Mouse (Mus musculus) neural tube, embryonic 11.5 days (tissue): ENCODE measurements around the gene Arhgap6. TPM values are rescaled to one million over a fixed set of nuclear protein-coding genes. Genes with fewer than 3 reads are reported as not detected.
A peak's percentile ranks its signal among the peaks of the same experiment; 100 is the strongest.

Experiments used
- ATAC-seq: fragments of 200-750 bp; cut with Nextera tagmentation; 2 replicates; pipeline ENCODE4 v1.8.0; 2017; ENCODE audit warnings: moderate number of reproducible peaks, mild to moderate bottlenecking, moderate TSS enrichment, moderate library complexity; ENCODE audit not compliant: insufficient read depth, low FRiP score, low TSS enrichment
- DNase-seq: peaks from one replicate; pipeline ENCODE4 v3.0.0-alpha.2; 2015; ENCODE audit warnings: low spot score
- H3K27ac ChIP-seq: fragments of 300-500 bp; sonication (generic); 2 replicates; pipeline ENCODE4 v1.5.1; 2014; ENCODE audit warnings: low read depth, mild to moderate bottlenecking, low read length
- H3K27me3 ChIP-seq: fragments of 300-500 bp; sonication (generic); 2 replicates; pipeline ENCODE4 v1.6.1; 2014; ENCODE audit warnings: mild to moderate bottlenecking, low read length, mixed read lengths; ENCODE audit not compliant: control insufficient read depth, insufficient read depth
- H3K36me3 ChIP-seq: fragments of 300-500 bp; sonication (generic); 2 replicates; pipeline ENCODE4 v1.6.1; 2014; ENCODE audit warnings: mild to moderate bottlenecking, low read length, moderate library complexity, mixed read lengths; ENCODE audit not compliant: control insufficient read depth, insufficient read depth
- H3K4me1 ChIP-seq: fragments of 300-500 bp; sonication (generic); 2 replicates; pipeline ENCODE4 v1.6.1; 2014; ENCODE audit warnings: low read length, mixed read lengths; ENCODE audit not compliant: control insufficient read depth, insufficient read depth
- H3K4me2 ChIP-seq: fragments of 300-500 bp; sonication (generic); 2 replicates; pipeline ENCODE4 v1.6.1; 2014; ENCODE audit warnings: low read depth, mild to moderate bottlenecking, moderate library complexity
- H3K4me3 ChIP-seq: fragments of 300-500 bp; sonication (generic); 2 replicates; pipeline ENCODE4 v1.5.1; 2014; ENCODE audit warnings: low read depth, low read length
- H3K9ac ChIP-seq: fragments of 300-500 bp; sonication (generic); 2 replicates; pipeline ENCODE4 v1.6.1; 2014; ENCODE audit warnings: mild to moderate bottlenecking, low read length
- H3K9me3 ChIP-seq: fragments of 300-500 bp; sonication (generic); 2 replicates; pipeline ENCODE4 v1.6.1; 2016; ENCODE audit warnings: low read length; ENCODE audit not compliant: control insufficient read depth
- WGBS: fragments of 180-500 bp; shearing (Covaris S2); extraction: QIAGEN DNeasy Blood & Tissue Kit; methylation state at CpG from one replicate; pipeline ENCODE4 v1.1.7; 2014; 5-methylcytosine and 5-hydroxymethylcytosine counted together
- polyA plus RNA-seq: library from polyadenylated mRNA; unstranded; fragments of >200 nt; fragmentation: Nextera tagmentation; extraction: Ambion mirVana; gene quantifications from 2 replicates; pipeline ENCODE4 v1.2.1, GENCODE M21; 2014

Arhgap6 gene
- polyA plus RNA-seq, 1 experiment from 2014 or later, result 1.8 TPM

- H3K4me3 ChIP-seq, result peak overlapping the region; percentile 29
- ATAC-seq (peak; percentile 92), DNase-seq (peak; percentile 66)
- peak overlapping the region; percentile 37; the same call in 1 of the 2 replicates for H3K9ac ChIP-seq
- H3K27ac ChIP-seq, result no peak overlapping the region
- 17% methylated on average over 31 of the region's 32 CpGs for WGBS
- H3K36me3 ChIP-seq, result no peaks in the 10 kb centered on the region
- H3K4me1 ChIP-seq, result no peaks in the 10 kb centered on the region
- H3K9me3 ChIP-seq, result no peaks in the 10 kb centered on the region
- 0 out of 2 replicates have a peak, but pooled peaks cover 2% of the 10 kb centered on the region for H3K27me3 ChIP-seq
- H3K4me2 ChIP-seq, result peak overlapping the region; percentile 47
Measured at GRCm38 (mm10) chrX:169036403-169037296, 241.8 kb downstream of the Arhgap6 start.

DNA sequence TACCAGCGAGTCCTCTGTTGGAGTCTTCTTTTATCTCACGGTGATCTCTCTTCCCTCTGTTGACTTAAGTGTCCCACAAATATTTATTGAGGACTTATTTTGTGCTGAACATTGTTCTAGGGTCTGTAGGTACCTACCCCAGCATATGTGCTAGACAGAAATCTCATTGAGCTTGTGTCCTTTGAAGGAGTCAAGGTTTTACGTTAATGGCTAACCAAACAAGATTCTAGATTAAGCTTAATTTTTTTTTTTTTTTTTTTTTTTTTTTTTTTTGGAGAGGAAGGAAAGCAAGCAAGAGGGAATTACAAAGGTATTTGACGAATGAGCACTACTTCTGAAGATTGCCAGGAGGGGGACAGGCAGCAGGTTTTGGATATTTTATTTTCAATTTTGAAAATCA lies 242.5 kb downstream of the Arhgap6 start:
- Histone ChIP-seq H3K4me3 (no peak overlapping the region), H3K36me3 (no peaks in the 10 kb centered on the region), H3K27me3 (0 out of 2 replicates have a peak, but pooled peaks cover 2% of the 10 kb centered on the region), H3K4me1 (no peaks in the 10 kb centered on the region), H3K27ac (no peak overlapping the region), H3K9ac (no peak overlapping the region), H3K4me2 (no peak overlapping the region), H3K9me3 (no peaks in the 10 kb centered on the region)
- no peak for ATAC-seq
- no peak for DNase-seq
- WGBS, result 74% methylated on average over 4 of the region's 4 CpGs

DNA sequence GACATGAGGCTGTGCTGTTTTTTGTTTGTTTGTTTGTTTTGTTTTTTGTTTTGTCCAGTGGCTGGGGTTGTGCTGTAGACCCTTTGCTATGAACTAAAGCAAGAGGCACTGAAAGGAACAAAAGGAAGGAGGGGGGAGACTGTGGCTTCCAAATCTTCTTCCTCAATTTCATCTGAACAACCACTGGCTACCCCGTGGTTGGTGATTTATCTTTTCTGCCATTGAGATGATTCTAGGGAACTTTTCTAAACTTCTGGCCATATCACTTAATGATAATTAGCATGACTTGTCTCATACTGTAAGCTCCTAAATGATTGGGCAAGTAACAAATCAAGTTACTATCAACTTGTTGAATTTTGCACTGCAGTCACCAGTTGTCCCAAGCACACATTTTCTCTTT lies 249.0 kb downstream of the Arhgap6 start:
- H3K4me2 ChIP-seq, result no peak overlapping the region

GRCm38 (mm10) chrX:169047595-169047994 lies 252.7 kb downstream of the Arhgap6 start:
- H3K9ac ChIP-seq, result no peak overlapping the region
- H3K27me3 ChIP-seq, result no peaks in the 10 kb centered on the region
- no peak overlapping the region for H3K4me3 ChIP-seq
- ATAC-seq (no peak), DNase-seq (no peak)
- H3K9me3 ChIP-seq, result no peaks in the 10 kb centered on the region
- H3K4me2 ChIP-seq, result no peak overlapping the region
- H3K27ac ChIP-seq, result no peak overlapping the region
- no peaks in the 10 kb centered on the region for H3K36me3 ChIP-seq
- no peaks in the 10 kb centered on the region for H3K4me1 ChIP-seq
- 79% methylated on average over 3 of the region's 3 CpGs for WGBS

More for the DNA sequence above, 249.0 kb downstream of the Arhgap6 start:
- Histone ChIP-seq H3K36me3 (no peaks in the 10 kb centered on the region), H3K4me3 (no peak overlapping the region), H3K27me3 (0 out of 2 replicates have a peak, but pooled peaks cover 2% of the 10 kb centered on the region), H3K9ac (no peak overlapping the region), H3K27ac (no peak overlapping the region), H3K9me3 (no peaks in the 10 kb centered on the region), H3K4me1 (no peaks in the 10 kb centered on the region)
- 80% methylated on average over 1 of the region's 1 CpGs for WGBS
- DNase-seq (no peak), ATAC-seq (no peak)

GRCm38 (mm10) chrX:169049550-169049949 lies 254.7 kb downstream of the Arhgap6 start:
- no peak overlapping the region for H3K27ac ChIP-seq
- no peak overlapping the region for H3K9ac ChIP-seq
- no peaks in the 10 kb centered on the region for H3K4me1 ChIP-seq
- DNase-seq (no peak), ATAC-seq (no peak)
- H3K9me3 ChIP-seq, result no peaks in the 10 kb centered on the region
- no peak overlapping the region for H3K4me3 ChIP-seq
- no peak overlapping the region for H3K4me2 ChIP-seq
- H3K36me3 ChIP-seq, result no peaks in the 10 kb centered on the region
- H3K27me3 ChIP-seq, result 0 out of 2 replicates have a peak, but pooled peaks cover 2% of the 10 kb centered on the region

DNA sequence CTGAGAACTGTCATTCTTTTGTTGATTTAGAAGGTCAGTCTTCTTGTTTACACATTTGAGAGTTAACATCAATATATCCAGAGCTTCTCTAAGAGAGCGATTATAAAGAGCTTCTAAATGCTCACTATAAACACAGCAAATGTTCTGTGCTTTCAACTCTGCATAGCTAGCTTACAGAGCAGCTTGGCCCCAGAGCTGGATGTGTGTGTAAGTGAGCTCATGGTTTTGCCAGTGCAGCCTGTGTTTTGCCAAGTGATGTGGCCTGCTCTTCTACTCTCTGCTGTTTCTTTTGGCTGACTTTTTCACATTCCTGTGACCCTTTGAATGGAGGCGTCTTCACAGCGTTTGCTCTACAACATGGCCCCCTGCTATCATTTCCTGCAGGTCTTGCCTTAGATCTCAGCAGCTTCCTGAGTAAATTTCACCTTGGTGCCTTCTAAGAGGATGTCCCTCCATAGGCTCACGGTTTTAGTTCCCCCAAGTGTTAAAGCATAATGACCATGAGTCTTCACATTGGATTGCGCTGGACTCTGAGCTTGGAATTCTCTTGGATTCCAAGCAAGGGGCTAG lies 259.1 kb downstream of the Arhgap6 start:
- no peak overlapping the region for H3K4me3 ChIP-seq
- no peaks in the 10 kb centered on the region for H3K9me3 ChIP-seq
- no peak overlapping the region for H3K4me2 ChIP-seq
- no peak overlapping the region for H3K27ac ChIP-seq
- no peaks in the 10 kb centered on the region for H3K4me1 ChIP-seq
- 0 out of 2 replicates have a peak, but pooled peaks cover 2% of the 10 kb centered on the region for H3K27me3 ChIP-seq
- no peaks in the 10 kb centered on the region for H3K36me3 ChIP-seq
- ATAC-seq (no peak), DNase-seq (no peak)
- no peak overlapping the region for H3K9ac ChIP-seq
- WGBS, result 40% methylated on average over 5 of the region's 5 CpGs

- H3K4me3 ChIP-seq, result no peak overlapping the region
- no peaks in the 10 kb centered on the region for H3K4me1 ChIP-seq
- H3K9me3 ChIP-seq, result no peaks in the 10 kb centered on the region
- ATAC-seq (no peak), DNase-seq (no peak)
- no peak overlapping the region for H3K9ac ChIP-seq
- H3K27ac ChIP-seq, result no peak overlapping the region
- H3K27me3 ChIP-seq, result no peaks in the 10 kb centered on the region; the same call in 1 of the 2 replicates
- H3K36me3 ChIP-seq, result no peaks in the 10 kb centered on the region
- H3K4me2 ChIP-seq, result no peak overlapping the region
Measured at GRCm38 (mm10) chrX:169062555-169062954, 267.7 kb downstream of the Arhgap6 start.

GRCm38 (mm10) chrX:169065298-169065697 lies 270.4 kb downstream of the Arhgap6 start:
- 65% methylated on average over 3 of the region's 3 CpGs for WGBS
- no peaks in the 10 kb centered on the region for H3K9me3 ChIP-seq
- no peak overlapping the region for H3K4me2 ChIP-seq
- H3K9ac ChIP-seq, result no peak overlapping the region
- no peak overlapping the region for H3K27ac ChIP-seq
- DNase-seq (no peak), ATAC-seq (no peak)
- H3K4me3 ChIP-seq, result no peak overlapping the region
- H3K4me1 ChIP-seq, result no peaks in the 10 kb centered on the region
- no peaks in the 10 kb centered on the region for H3K36me3 ChIP-seq
- H3K27me3 ChIP-seq, result no peaks in the 10 kb centered on the region; the same call in 1 of the 2 replicates
